Mouse (Mus musculus) testis, adult 2 months (tissue): Measurements from ENCODE around the gene G0s2.

Experiments used
- CTCF ChIP-seq: fragments of 200-500 bp; IDR thresholded peaks from 2 replicates; pipeline ENCODE4 v1.5.1; 2012; ENCODE audit warnings: low read depth, mild to moderate bottlenecking, inconsistent platforms, low read length, moderate library complexity; ENCODE audit not compliant: control insufficient read depth, insufficient read depth, insufficient replicate concordance
- POLR2A ChIP-seq: fragments of 200-500 bp; IDR thresholded peaks from 2 replicates; pipeline ENCODE4 v1.6.1; 2012; ENCODE audit warnings: low read depth, mild to moderate bottlenecking, inconsistent platforms, low read length, moderate library complexity; ENCODE audit not compliant: control insufficient read depth

DNA sequence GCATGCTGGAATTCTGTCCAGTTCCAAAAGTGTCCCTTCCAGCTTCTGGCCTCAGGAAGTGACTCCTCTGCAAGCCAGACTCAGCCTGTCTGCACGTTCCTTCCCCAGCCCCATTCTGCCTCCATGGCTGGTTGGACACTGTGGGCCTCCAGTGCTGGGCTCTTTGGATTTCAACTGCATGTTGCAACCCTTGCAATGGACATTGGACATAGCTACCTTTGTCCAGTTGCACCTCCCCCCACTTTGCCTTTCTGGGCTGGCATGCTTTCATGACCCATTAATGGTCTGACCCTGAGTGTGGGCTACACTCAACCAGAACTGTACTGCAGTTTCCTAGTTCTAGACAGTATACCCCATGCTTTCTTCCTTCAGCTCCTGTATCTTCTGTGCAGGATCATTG is 38.6 kb upstream of the G0s2 start:
- no peak for TF ChIP-seq CTCF
- no peak for TF ChIP-seq POLR2A
